Mouse (Mus musculus) heart, embryonic 13.5 days (tissue): ENCODE measurements at regions not wholly inside any gene's neighbourhood (a gene's known extent, or its start where the extent isn't known, plus 50 kb on each side); places are given as distances from the start of the nearest gene placed in this dataset.
A peak's percentile ranks its signal among the peaks of the same experiment; 100 is the strongest.

Source experiments
- ATAC-seq: fragments of 200-750 bp; cut with Nextera tagmentation; 2 replicates; pipeline ENCODE4 v1.8.0; 2017; ENCODE audit warnings: moderate TSS enrichment; ENCODE audit not compliant: insufficient number of reproducible peaks, low FRiP score, low TSS enrichment; ENCODE audit errors: extremely low read depth
- H3K27ac ChIP-seq: fragments of 300-500 bp; sonication (generic); replicated peaks from 2 replicates; pipeline ENCODE4 v1.5.1; 2015; ENCODE audit warnings: moderate library complexity, mild to moderate bottlenecking, inconsistent platforms
- H3K27me3 ChIP-seq: fragments of 300-500 bp; sonication (generic); replicated peaks from 2 replicates; pipeline ENCODE4 v1.6.1; 2015; ENCODE audit warnings: mild to moderate bottlenecking, inconsistent platforms
- H3K36me3 ChIP-seq: fragments of 300-500 bp; sonication (generic); 2 replicates; pipeline ENCODE4 v1.6.1; 2015; ENCODE audit warnings: mild to moderate bottlenecking, inconsistent platforms
- H3K4me1 ChIP-seq: fragments of 300-500 bp; sonication (generic); 2 replicates; pipeline ENCODE4 v1.6.1; 2015; ENCODE audit warnings: inconsistent platforms
- H3K4me2 ChIP-seq: fragments of 300-500 bp; sonication (generic); 2 replicates; pipeline ENCODE4 v1.6.1; 2015; ENCODE audit warnings: inconsistent platforms, mild to moderate bottlenecking, moderate library complexity
- H3K4me3 ChIP-seq: fragments of 300-500 bp; sonication (generic); 2 replicates; pipeline ENCODE4 v1.5.1; 2015; ENCODE audit warnings: moderate library complexity, mild to moderate bottlenecking, inconsistent platforms
- H3K9ac ChIP-seq: fragments of 300-500 bp; sonication (generic); 2 replicates; pipeline ENCODE4 v1.6.1; 2015; ENCODE audit warnings: inconsistent platforms, mild to moderate bottlenecking, moderate library complexity
- H3K9me3 ChIP-seq: fragments of 300-500 bp; sonication (generic); 2 replicates; pipeline ENCODE4 v1.6.1; 2016; ENCODE audit warnings: inconsistent platforms
- WGBS: fragments of 180-500 bp; shearing (Covaris S2); methylation state at CpG from one replicate; pipeline ENCODE4 v1.1.7; 2015; ENCODE audit warnings: mixed read lengths; 5-methylcytosine and 5-hydroxymethylcytosine counted together

DNA sequence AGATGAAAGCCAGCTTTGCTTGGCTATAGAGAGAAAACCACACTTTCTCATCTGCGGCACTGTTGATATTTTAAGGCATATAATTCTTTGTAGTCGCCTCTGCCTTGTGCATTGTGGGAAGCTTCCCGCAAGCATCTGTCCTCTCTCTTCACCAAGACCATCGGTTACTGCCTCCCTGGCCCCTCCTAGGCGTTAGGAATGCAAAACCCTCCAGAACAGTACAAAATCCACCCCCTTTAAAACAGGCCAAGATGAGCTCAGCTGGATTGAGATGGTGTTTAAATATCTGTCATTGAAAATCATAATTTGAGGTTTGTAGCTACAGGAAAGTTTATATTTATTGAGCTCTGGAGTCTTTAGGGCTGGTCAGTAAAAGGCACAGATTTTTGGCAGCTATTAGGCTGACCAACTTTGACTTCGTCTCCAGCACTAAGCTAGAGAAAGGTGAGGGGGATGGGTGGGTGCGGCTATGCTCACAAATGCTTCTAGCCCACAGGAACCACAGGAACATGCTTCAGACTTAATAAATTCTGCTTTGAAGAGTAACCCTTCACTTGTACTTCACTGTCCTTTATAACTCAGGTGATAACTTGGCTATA, 856.7 kb upstream of the Adgrl2 start:
- Histone ChIP-seq H3K36me3 (no peaks in the 10 kb centered on the region), H3K4me3 (no peak overlapping the region), H3K4me2 (no peak overlapping the region), H3K27ac (no peak overlapping the region), H3K9ac (no peak overlapping the region), H3K27me3 (no peaks in the 10 kb centered on the region), H3K4me1 (peaks cover 21% of the 10 kb centered on the region), H3K9me3 (no peaks in the 10 kb centered on the region)
- 65% methylated on average over 7 of the region's 7 CpGs for WGBS
- ATAC-seq = no peak

DNA sequence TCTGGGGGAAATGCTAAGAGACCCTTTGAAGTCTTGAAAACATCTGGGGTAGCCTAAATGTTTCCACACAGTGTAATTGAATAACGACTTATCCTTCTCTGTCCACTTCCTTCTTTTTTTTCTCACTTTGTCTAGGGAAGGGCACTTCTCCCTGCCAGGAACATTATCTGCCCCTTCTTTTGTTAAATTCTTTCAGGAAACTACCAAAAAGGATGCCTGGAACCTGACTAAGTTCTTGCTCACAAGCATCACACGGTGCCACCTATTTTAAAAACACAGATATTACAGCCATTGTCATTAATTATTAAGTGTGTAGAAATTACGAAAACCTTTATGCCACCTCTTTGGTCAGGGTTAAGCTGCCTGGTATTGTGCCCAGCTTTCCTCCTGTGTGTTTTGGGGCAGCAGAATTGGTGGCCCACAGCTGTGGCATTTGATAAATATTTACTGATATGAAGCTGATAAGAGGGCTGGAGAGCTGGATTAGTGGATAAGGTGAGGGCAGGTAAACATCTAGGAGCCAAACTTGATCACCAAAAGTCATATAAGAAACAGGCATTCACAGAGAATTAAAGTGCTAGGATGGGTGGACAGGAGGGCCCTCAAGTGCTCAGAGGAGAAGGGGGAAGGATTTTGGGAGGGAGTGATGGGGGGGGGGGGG, 855.6 kb upstream of the Adgrl2 start:
- Histone ChIP-seq H3K9me3 (no peaks in the 10 kb centered on the region), H3K36me3 (no peaks in the 10 kb centered on the region), H3K4me1 (peaks cover 21% of the 10 kb centered on the region), H3K9ac (no peak overlapping the region), H3K4me2 (peak overlapping the region; percentile 74; the same call in 1 of the 2 replicates), H3K4me3 (no peak overlapping the region), H3K27ac (no peak overlapping the region), H3K27me3 (no peaks in the 10 kb centered on the region)
- WGBS = 57% methylated on average over 3 of the region's 3 CpGs
- ATAC-seq = no peak

DNA sequence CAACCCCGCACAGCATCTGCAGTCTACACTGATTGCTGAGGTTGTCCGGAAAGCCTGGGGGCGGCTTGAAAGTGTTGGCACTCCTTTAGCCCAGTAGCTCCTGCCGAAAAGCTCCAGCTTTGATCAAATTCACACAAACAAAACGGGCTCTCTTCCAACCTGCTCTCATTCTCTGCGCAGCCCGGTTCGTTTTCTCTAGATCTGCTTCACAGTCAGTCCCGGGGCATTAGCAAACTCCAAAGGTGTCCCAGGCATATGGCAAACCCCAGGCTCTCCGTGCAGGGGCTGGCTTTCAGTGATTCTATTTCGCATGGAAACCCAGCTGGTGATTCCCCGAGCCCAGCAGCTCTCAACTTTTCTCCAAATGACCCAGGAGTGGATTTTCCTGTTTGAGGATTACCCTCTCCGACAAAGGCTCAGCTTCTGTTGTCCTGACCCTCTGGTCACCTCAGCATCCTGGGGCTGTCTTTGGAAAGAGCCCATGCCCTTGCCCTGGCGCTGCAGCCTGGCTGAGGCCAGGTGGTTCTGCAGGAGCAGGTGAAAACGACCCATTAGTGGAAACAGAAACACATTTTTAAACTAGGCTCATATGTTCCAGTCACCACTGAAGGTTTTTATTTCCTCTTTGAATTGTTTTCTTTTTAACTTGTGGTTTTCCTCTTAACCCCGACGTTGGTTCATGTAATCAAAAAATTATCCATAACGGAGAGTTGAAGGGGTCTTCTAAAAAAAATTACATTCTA, 854.9 kb upstream of the Adgrl2 start:
- ATAC-seq = no peak
- Histone ChIP-seq H3K9ac (peak overlapping the region; percentile 74), H3K4me2 (peak overlapping the region; percentile 74), H3K36me3 (no peaks in the 10 kb centered on the region), H3K27me3 (no peaks in the 10 kb centered on the region), H3K27ac (0 out of 2 replicates have a peak overlapping the region, but pooled peaks have one; percentile 15), H3K4me3 (peak overlapping the region; percentile 43), H3K9me3 (no peaks in the 10 kb centered on the region), H3K4me1 (peaks cover 21% of the 10 kb centered on the region)
- WGBS = 12% methylated on average over 18 of the region's 18 CpGs

DNA sequence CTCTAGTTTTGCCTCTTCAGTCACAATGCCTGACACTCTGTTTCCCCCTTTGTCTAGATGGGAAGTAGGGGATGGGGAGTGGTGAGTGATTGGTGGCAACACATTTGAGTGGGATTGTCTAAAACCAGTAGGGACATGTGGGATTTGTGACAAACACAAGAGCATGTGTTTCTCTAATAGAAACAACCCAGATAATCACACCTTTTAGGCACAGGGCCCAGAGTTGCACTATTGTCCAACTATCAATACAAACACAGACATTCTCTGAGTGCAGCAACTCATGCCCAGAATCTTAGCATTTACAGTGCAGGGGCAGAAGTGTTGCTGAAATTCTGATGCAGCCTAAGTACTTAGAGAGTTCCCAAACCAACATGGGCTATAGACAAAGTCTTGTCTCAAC, 847.6 kb upstream of the Adgrl2 start:
- Histone ChIP-seq H3K27ac (no peak overlapping the region), H3K4me1 (no peaks in the 10 kb centered on the region), H3K4me2 (no peak overlapping the region), H3K9ac (no peak overlapping the region), H3K9me3 (no peaks in the 10 kb centered on the region), H3K27me3 (no peaks in the 10 kb centered on the region), H3K36me3 (no peaks in the 10 kb centered on the region), H3K4me3 (no peak overlapping the region)
- ATAC-seq = no peak

DNA sequence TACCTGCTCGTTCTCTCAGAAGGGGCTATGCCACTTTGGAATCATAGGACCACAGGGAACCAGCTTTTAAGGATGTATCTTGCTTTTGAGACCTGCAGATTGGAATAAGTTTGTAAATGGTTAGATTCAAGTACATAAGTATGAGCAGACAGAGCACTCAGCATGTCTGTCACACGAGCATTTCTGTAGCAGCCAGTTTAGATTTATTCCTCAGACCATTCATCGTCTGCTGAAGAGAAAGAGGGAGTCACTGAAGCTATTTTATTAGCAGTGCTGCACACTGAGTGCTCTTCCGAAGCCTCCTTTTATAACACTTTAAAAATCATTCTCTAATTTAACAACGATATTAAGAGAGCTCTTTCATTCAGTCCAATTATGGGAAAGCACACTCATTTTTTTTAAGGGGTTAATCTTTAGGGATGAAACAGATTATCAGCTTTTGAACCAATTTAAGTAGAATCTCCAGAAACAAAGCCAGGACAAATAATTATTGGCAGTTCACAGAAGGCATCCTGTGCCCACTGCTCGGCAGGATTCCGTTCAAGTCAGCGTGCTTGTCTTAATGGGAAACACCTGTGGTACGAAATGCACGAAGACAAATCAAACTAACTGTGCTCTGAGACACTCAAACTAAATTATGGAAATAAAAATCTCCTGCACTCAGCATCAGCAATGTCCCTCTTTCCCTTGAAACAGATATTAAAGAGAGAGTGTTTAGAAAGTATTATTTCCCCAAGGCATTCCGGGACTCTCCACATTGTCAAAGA, 846.3 kb upstream of the Adgrl2 start:
- no peak overlapping the region for H3K27ac ChIP-seq
- H3K4me1 ChIP-seq = no peaks in the 10 kb centered on the region
- H3K4me2 ChIP-seq = no peak overlapping the region
- H3K9me3 ChIP-seq = no peaks in the 10 kb centered on the region
- no peak overlapping the region for H3K9ac ChIP-seq
- H3K36me3 ChIP-seq = no peaks in the 10 kb centered on the region
- no peaks in the 10 kb centered on the region for H3K27me3 ChIP-seq
- 63% methylated on average over 11 of the region's 11 CpGs for WGBS
- no peak for ATAC-seq
- no peak overlapping the region for H3K4me3 ChIP-seq

GRCm38 (mm10) chr3:149827181-149827580, 836.8 kb upstream of the Adgrl2 start:
- ATAC-seq = no peak
- no peaks in the 10 kb centered on the region for H3K36me3 ChIP-seq
- H3K9me3 ChIP-seq = no peaks in the 10 kb centered on the region
- H3K9ac ChIP-seq = no peak overlapping the region
- WGBS = 9% methylated on average over 2 of the region's 2 CpGs
- H3K4me3 ChIP-seq = no peak overlapping the region
- H3K4me2 ChIP-seq = no peak overlapping the region
- no peak overlapping the region for H3K27ac ChIP-seq
- H3K4me1 ChIP-seq = no peaks in the 10 kb centered on the region
- H3K27me3 ChIP-seq = no peaks in the 10 kb centered on the region

GRCm38 (mm10) chr3:149826757-149827156, 836.4 kb upstream of the Adgrl2 start:
- Histone ChIP-seq H3K9ac (no peak overlapping the region), H3K4me1 (no peaks in the 10 kb centered on the region), H3K27ac (no peak overlapping the region), H3K36me3 (no peaks in the 10 kb centered on the region), H3K4me3 (no peak overlapping the region), H3K9me3 (no peaks in the 10 kb centered on the region), H3K27me3 (no peaks in the 10 kb centered on the region), H3K4me2 (no peak overlapping the region)
- 83% methylated on average over 9 of the region's 9 CpGs for WGBS
- no peak for ATAC-seq

GRCm38 (mm10) chr3:149820670-149821069, 830.3 kb upstream of the Adgrl2 start:
- no peak overlapping the region for H3K27ac ChIP-seq
- H3K9me3 ChIP-seq = no peaks in the 10 kb centered on the region
- 0 out of 2 replicates have a peak, but pooled peaks cover 2% of the 10 kb centered on the region for H3K4me1 ChIP-seq
- whole genome bisulfite sequencing = 73% methylated on average over 3 of the region's 3 CpGs
- no peak for ATAC-seq
- no peak overlapping the region for H3K4me2 ChIP-seq
- H3K27me3 ChIP-seq = no peaks in the 10 kb centered on the region
- H3K36me3 ChIP-seq = no peaks in the 10 kb centered on the region
- no peak overlapping the region for H3K4me3 ChIP-seq
- H3K9ac ChIP-seq = no peak overlapping the region

GRCm38 (mm10) chr3:149819863-149820262, 829.5 kb upstream of the Adgrl2 start:
- H3K9me3 ChIP-seq = no peaks in the 10 kb centered on the region
- 0 out of 2 replicates have a peak, but pooled peaks cover 2% of the 10 kb centered on the region for H3K4me1 ChIP-seq
- H3K27me3 ChIP-seq = no peaks in the 10 kb centered on the region
- no peak overlapping the region for H3K4me3 ChIP-seq
- no peak overlapping the region for H3K9ac ChIP-seq
- H3K27ac ChIP-seq = no peak overlapping the region
- WGBS = 64% methylated on average over 4 of the region's 4 CpGs
- no peaks in the 10 kb centered on the region for H3K36me3 ChIP-seq
- H3K4me2 ChIP-seq = no peak overlapping the region
- no peak for ATAC-seq

GRCm38 (mm10) chr3:149819081-149819480, 828.7 kb upstream of the Adgrl2 start:
- Histone ChIP-seq H3K9ac (no peak overlapping the region), H3K27me3 (no peaks in the 10 kb centered on the region), H3K27ac (no peak overlapping the region), H3K36me3 (no peaks in the 10 kb centered on the region), H3K4me3 (no peak overlapping the region), H3K4me2 (no peak overlapping the region), H3K9me3 (no peaks in the 10 kb centered on the region), H3K4me1 (0 out of 2 replicates have a peak, but pooled peaks cover 2% of the 10 kb centered on the region)
- ATAC-seq = no peak
- 73% methylated on average over 2 of the region's 2 CpGs for WGBS

GRCm38 (mm10) chr3:149811036-149811435, 820.7 kb upstream of the Adgrl2 start:
- no peak overlapping the region for H3K4me3 ChIP-seq
- no peak overlapping the region for H3K9ac ChIP-seq
- H3K4me2 ChIP-seq = no peak overlapping the region
- no peaks in the 10 kb centered on the region for H3K9me3 ChIP-seq
- no peak for ATAC-seq
- H3K36me3 ChIP-seq = no peaks in the 10 kb centered on the region
- H3K27me3 ChIP-seq = no peaks in the 10 kb centered on the region
- WGBS = 79% methylated on average over 2 of the region's 2 CpGs
- H3K4me1 ChIP-seq = 0 out of 2 replicates have a peak, but pooled peaks cover 1% of the 10 kb centered on the region
- H3K27ac ChIP-seq = no peak overlapping the region
